Mouse (Mus musculus) liver, embryonic 14.5 days (tissue): ENCODE measurements around the gene Iah1.

Experiments
- CTCF ChIP-seq: IDR thresholded peaks from 2 replicates; pipeline ENCODE4 v1.5.1; 2016; ENCODE audit warnings: antibody characterized with exemption, low read depth, control low read depth
- EP300 ChIP-seq: IDR thresholded peaks from 2 replicates; pipeline ENCODE4 v1.6.1; 2016; ENCODE audit warnings: antibody characterized with exemption, low read depth

DNA sequence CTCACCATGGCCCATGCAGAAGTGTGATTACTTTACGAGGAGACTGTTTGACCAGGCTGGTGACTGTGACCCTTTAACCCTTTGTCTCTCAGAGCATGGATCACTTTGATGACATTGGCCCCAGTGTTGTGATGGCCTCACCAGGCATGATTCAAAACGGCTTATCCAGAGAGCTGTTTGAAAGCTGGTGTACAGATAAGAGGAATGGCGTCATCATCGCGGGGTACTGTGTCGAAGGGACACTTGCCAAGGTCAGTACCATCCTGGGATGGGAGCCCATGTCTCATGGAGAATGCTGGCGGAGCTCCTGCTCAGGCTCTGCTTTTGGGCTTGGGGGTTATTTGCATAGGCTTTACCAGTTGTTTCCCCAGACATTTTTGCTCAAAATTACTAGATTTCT, 14.9 kb upstream of the Iah1 start:
- no peak for TF ChIP-seq CTCF
- no peak for TF ChIP-seq EP300
